Mouse (Mus musculus) hindbrain, embryonic 16.5 days (tissue): ENCODE data around the gene Vgll4. TPM values are rescaled to one million over a fixed set of nuclear protein-coding genes. Genes with fewer than 3 reads are reported as not detected.

Source experiments
- ATAC-seq: fragments of 200-750 bp; cut with Nextera tagmentation; 2 replicates; pipeline ENCODE4 v1.8.0; 2017; ENCODE audit warnings: moderate TSS enrichment, moderate library complexity
- H3K27ac ChIP-seq: fragments of 300-500 bp; sonication (generic); 2 replicates; pipeline ENCODE4 v1.5.1; 2014; ENCODE audit warnings: low read depth, mild to moderate bottlenecking, control low read depth, low read length, moderate library complexity
- H3K27me3 ChIP-seq: fragments of 300-500 bp; sonication (generic); replicated peaks from 2 replicates; pipeline ENCODE4 v1.6.1; 2014; ENCODE audit warnings: low read length; ENCODE audit not compliant: control insufficient read depth, insufficient read depth
- H3K36me3 ChIP-seq: fragments of 300-500 bp; sonication (generic); 2 replicates; pipeline ENCODE4 v1.6.1; 2014; ENCODE audit warnings: mild to moderate bottlenecking, low read length, moderate library complexity, mixed read lengths; ENCODE audit not compliant: control insufficient read depth, insufficient read depth
- H3K4me1 ChIP-seq: fragments of 300-500 bp; sonication (generic); 2 replicates; pipeline ENCODE4 v1.6.1; 2014; ENCODE audit warnings: low read depth, low read length; ENCODE audit not compliant: control insufficient read depth, insufficient read depth
- H3K4me2 ChIP-seq: fragments of 300-500 bp; sonication (generic); 2 replicates; pipeline ENCODE4 v1.6.1; 2014; ENCODE audit warnings: mild to moderate bottlenecking, low read length, control low read depth, moderate library complexity
- H3K4me3 ChIP-seq: fragments of 300-500 bp; sonication (generic); 2 replicates; pipeline ENCODE4 v1.5.1; 2014; ENCODE audit warnings: mild to moderate bottlenecking, low read length, control low read depth, moderate library complexity
- H3K9ac ChIP-seq: fragments of 300-500 bp; sonication (generic); 2 replicates; pipeline ENCODE4 v1.6.1; 2014; ENCODE audit warnings: low read depth, mild to moderate bottlenecking, control low read depth, low read length, moderate library complexity
- H3K9me3 ChIP-seq: fragments of 300-500 bp; sonication (generic); 2 replicates; pipeline ENCODE4 v1.6.1; 2014; ENCODE audit warnings: mild to moderate bottlenecking, low read length, moderate library complexity; ENCODE audit not compliant: control insufficient read depth
- whole genome bisulfite sequencing: fragments of 180-500 bp; shearing (Covaris S2); extraction: QIAGEN DNeasy Blood & Tissue Kit; methylation state at CpG from one replicate; pipeline ENCODE4 v1.1.7; 2014; 5-methylcytosine and 5-hydroxymethylcytosine counted together
- polyA plus RNA-seq: library from polyadenylated mRNA; unstranded; fragments of >200 nt; fragmentation: Nextera tagmentation; extraction: Ambion mirVana; gene quantifications from 2 replicates; pipeline ENCODE4 v1.2.1, GENCODE M21; 2015

The Vgll4 gene
- polyA plus RNA-seq, 1 experiment from 2014 or later = 62.0 TPM

- no peak overlapping the region for H3K4me2 ChIP-seq
- H3K4me3 ChIP-seq = no peak overlapping the region
- 91% methylated on average over 8 of the region's 8 CpGs for WGBS
- H3K9me3 ChIP-seq = no peaks in the 10 kb centered on the region
- no peaks in the 10 kb centered on the region for H3K27me3 ChIP-seq
- H3K9ac ChIP-seq = no peak overlapping the region
- H3K27ac ChIP-seq = no peak overlapping the region
- H3K36me3 ChIP-seq = no peaks in the 10 kb centered on the region; the same call in 1 of the 2 replicates
- no peak for ATAC-seq
- H3K4me1 ChIP-seq = 0 out of 2 replicates have a peak, but pooled peaks cover 2% of the 10 kb centered on the region
Measured at GRCm38 (mm10) chr6:115005351-115005890, 35.6 kb upstream of the Vgll4 start.

DNA sequence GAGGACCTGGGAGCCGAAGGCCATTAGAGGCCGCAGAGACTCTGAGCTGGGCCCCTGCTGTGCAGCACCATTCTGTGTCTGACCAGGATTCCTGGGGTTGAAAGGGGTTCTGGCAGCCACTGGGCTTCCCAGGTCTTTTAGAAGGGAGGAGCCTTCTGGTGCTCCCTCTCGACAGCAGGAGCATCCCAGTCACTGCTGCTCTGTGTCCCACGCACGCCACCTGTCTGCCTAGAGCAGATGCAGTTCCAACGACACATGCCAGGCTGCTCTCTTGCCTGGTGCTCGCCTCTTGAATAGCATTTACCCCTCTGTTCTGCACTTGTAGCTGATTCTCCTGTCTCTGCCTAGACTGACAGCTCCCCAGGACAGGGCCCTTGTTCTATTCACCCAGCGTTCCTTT, 34.8 kb upstream of the Vgll4 start:
- 71% methylated on average over 8 of the region's 8 CpGs for WGBS
- Histone ChIP-seq H3K27me3 (no peaks in the 10 kb centered on the region), H3K27ac (no peak overlapping the region)

GRCm38 (mm10) chr6:114998374-114999031, 28.7 kb upstream of the Vgll4 start:
- Histone ChIP-seq H3K9me3 (no peaks in the 10 kb centered on the region), H3K4me3 (no peak overlapping the region), H3K4me1 (no peaks in the 10 kb centered on the region), H3K36me3 (no peaks in the 10 kb centered on the region; the same call in 1 of the 2 replicates), H3K27ac (no peak overlapping the region), H3K27me3 (no peaks in the 10 kb centered on the region), H3K4me2 (no peak overlapping the region), H3K9ac (no peak overlapping the region)
- ATAC-seq = no peak
- 83% methylated on average over 16 of the region's 16 CpGs for WGBS

More for the DNA sequence above, 34.8 kb upstream of the Vgll4 start:
- no peak for ATAC-seq
- Histone ChIP-seq H3K9ac (no peak overlapping the region), H3K4me3 (no peak overlapping the region), H3K9me3 (no peaks in the 10 kb centered on the region), H3K36me3 (no peaks in the 10 kb centered on the region; the same call in 1 of the 2 replicates), H3K4me1 (0 out of 2 replicates have a peak, but pooled peaks cover 2% of the 10 kb centered on the region), H3K4me2 (no peak overlapping the region)

- H3K27ac ChIP-seq = no peak overlapping the region
- WGBS = 84% methylated on average over 5 of the region's 5 CpGs
Measured at GRCm38 (mm10) chr6:114997471-114997870, 27.7 kb upstream of the Vgll4 start.

GRCm38 (mm10) chr6:114996910-114997309, 27.1 kb upstream of the Vgll4 start:
- no peak overlapping the region for H3K4me2 ChIP-seq
- no peaks in the 10 kb centered on the region for H3K27me3 ChIP-seq
- no peaks in the 10 kb centered on the region; the same call in 1 of the 2 replicates for H3K36me3 ChIP-seq
- no peak overlapping the region for H3K27ac ChIP-seq
- H3K4me3 ChIP-seq = no peak overlapping the region
- WGBS = 83% methylated on average over 5 of the region's 5 CpGs
- H3K9me3 ChIP-seq = no peaks in the 10 kb centered on the region
- no peaks in the 10 kb centered on the region for H3K4me1 ChIP-seq
- H3K9ac ChIP-seq = no peak overlapping the region
- ATAC-seq = no peak

More at GRCm38 (mm10) chr6:114997471-114997870, 27.7 kb upstream of the Vgll4 start:
- no peaks in the 10 kb centered on the region; the same call in 1 of the 2 replicates for H3K36me3 ChIP-seq
- H3K9me3 ChIP-seq = no peaks in the 10 kb centered on the region
- no peak overlapping the region for H3K4me2 ChIP-seq
- no peak overlapping the region for H3K4me3 ChIP-seq
- no peaks in the 10 kb centered on the region for H3K27me3 ChIP-seq
- H3K4me1 ChIP-seq = no peaks in the 10 kb centered on the region
- no peak for ATAC-seq
- no peak overlapping the region for H3K9ac ChIP-seq

DNA sequence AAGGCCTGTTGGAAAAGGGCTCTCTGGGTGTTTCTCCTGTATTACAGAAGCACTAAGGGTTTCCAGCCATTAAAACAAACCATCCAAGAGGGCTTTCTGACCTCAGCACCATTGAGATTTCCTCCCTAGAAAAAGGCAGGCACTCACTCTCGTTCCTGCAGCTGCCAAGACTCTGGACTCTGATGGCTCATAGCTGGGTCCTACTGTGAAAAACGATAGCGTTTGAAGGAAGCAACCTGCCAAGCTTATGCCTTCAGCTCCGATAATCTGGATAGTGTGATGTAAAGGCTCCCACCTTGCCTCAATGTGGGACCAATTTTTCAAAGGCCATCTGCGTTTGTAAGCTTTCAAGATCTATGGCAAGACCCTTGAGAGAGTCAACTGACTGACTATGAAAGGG, 24.3 kb upstream of the Vgll4 start:
- no peaks in the 10 kb centered on the region for H3K9me3 ChIP-seq
- no peaks in the 10 kb centered on the region for H3K27me3 ChIP-seq
- 90% methylated on average over 5 of the region's 5 CpGs for WGBS
- no peaks in the 10 kb centered on the region for H3K4me1 ChIP-seq
- no peak overlapping the region for H3K4me3 ChIP-seq
- H3K36me3 ChIP-seq = no peaks in the 10 kb centered on the region
- ATAC-seq = no peak
- no peak overlapping the region for H3K27ac ChIP-seq
- H3K4me2 ChIP-seq = no peak overlapping the region
- H3K9ac ChIP-seq = no peak overlapping the region

GRCm38 (mm10) chr6:114993659-114994058, 23.9 kb upstream of the Vgll4 start:
- no peak for ATAC-seq
- H3K36me3 ChIP-seq = no peaks in the 10 kb centered on the region
- no peaks in the 10 kb centered on the region for H3K4me1 ChIP-seq
- H3K4me3 ChIP-seq = no peak overlapping the region
- no peak overlapping the region for H3K27ac ChIP-seq
- 79% methylated on average over 8 of the region's 8 CpGs for WGBS
- no peak overlapping the region for H3K4me2 ChIP-seq
- H3K9me3 ChIP-seq = no peaks in the 10 kb centered on the region
- no peaks in the 10 kb centered on the region for H3K27me3 ChIP-seq
- no peak overlapping the region for H3K9ac ChIP-seq

DNA sequence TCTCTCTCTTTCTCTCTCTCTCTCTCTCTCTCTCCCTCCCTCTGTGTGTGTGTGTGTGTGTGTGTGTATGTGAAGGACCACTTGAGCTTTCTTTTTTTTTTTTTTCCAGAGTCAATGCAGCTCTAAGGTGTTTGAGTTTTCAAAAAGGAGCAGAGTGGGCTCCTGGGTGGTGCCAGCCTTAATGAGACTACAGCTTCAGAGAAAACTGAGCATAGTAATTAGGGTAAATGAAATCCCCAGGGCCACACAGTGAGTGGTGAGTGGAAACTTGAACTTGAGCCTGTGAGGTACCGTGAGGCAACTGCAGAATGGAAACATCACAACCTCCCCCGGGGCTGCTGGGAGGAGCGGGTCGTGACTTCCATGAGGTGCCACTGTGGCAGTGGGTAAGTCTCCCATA, 22.1 kb upstream of the Vgll4 start:
- H3K4me2 ChIP-seq = no peak overlapping the region
- H3K27me3 ChIP-seq = no peaks in the 10 kb centered on the region
- no peaks in the 10 kb centered on the region for H3K36me3 ChIP-seq
- H3K27ac ChIP-seq = no peak overlapping the region
- no peak overlapping the region for H3K4me3 ChIP-seq
- H3K9ac ChIP-seq = no peak overlapping the region
- ATAC-seq = no peak
- H3K9me3 ChIP-seq = no peaks in the 10 kb centered on the region
- no peaks in the 10 kb centered on the region for H3K4me1 ChIP-seq
- 92% methylated on average over 4 of the region's 4 CpGs for WGBS

DNA sequence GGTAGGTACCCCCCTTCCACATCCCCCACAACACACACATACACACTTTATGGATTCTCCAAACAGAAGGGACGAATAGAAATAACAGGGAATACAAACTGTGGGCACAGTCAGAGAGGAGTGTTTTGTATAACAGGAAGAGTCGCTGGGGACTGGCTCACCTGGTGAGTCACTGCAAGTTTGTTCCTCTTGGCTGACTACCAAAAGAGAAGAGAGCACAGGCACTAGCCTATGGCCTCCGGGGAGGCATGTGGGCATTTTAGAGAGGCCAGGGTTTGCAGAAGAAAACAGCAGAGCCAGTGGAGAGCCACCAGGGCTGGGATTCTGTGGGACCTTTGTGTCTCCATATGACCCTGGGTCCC, 18.8 kb upstream of the Vgll4 start:
- ATAC-seq = no peak
- no peaks in the 10 kb centered on the region for H3K36me3 ChIP-seq
- no peaks in the 10 kb centered on the region for H3K9me3 ChIP-seq
- no peak overlapping the region for H3K9ac ChIP-seq
- 59% methylated on average over 3 of the region's 3 CpGs for WGBS
- H3K4me1 ChIP-seq = no peaks in the 10 kb centered on the region
- H3K27ac ChIP-seq = no peak overlapping the region
- H3K4me2 ChIP-seq = no peak overlapping the region
- no peaks in the 10 kb centered on the region for H3K27me3 ChIP-seq
- no peak overlapping the region for H3K4me3 ChIP-seq
